Mouse (Mus musculus) left cerebral cortex, postnatal 10 days (tissue): ENCODE measurements around the gene Wrnip1. TPM values are rescaled to one million over a fixed set of nuclear protein-coding genes. Genes with fewer than 3 reads are reported as not detected.

Experiments
- DNase-seq, 2 experiments: peaks; one replicate each; pipeline ENCODE4 v3.0.0; 2021 to 2022; ENCODE audit warnings: low spot score in 2 of 2, mixed read lengths in 1 of 2; ENCODE audit errors: extremely low spot score in 1 of 2
- intact Hi-C: fragments of 180-260 bp; cut with DNase I; formaldehyde crosslinking; loops from one replicate; pipeline ENCODE4 v1.15.1; 2025
- total RNA-seq, 2 experiments: library from RNA; stranded (reverse); gene quantifications; 2 replicates each; pipeline ENCODE4 v1.2.3; 2021

Gene Wrnip1
- total RNA-seq, 2 experiments from 2014 or later = 55.7 to 57.6 TPM

GRCm38 (mm10) chr13:32802259-32803081 is 632 bp downstream of the Wrnip1 start, which contains the start of gene D930007J09Rik:
TSS of gene D930007J09Rik (minus strand) at chr13:32802849.
- DNase-seq = peak in 1 of 2 experiments; percentile 80
- intact Hi-C loops = no loop called here

DNA sequence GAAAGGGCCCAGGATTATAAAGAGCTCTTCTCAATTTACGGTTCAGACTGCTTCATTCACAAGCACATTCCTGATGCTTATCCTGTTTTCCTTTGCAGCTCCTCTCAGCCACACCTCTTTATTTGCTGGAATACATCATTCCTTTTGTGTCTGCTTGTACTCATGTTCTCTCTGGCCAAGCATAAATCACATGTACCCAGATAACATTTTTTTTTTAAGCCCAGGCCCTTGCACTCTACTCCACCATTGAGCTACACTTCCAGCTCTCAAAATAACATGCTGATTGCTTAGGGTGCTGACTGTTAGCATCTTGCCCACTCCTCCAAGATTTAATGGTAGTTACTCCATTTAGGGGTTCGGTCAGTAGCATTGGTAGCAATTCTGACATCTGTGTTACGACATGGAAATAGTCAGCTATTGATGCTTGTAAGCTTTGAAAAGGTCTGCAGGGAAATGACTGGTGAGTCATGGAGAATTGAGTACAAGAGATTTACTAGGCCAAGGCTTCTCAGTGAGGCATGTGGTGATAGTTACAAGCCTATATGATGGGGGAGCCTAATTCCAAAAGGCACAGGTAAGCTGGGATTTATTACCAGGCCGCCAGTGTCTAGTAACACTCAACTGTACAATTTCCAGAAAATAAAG is 2.0 kb downstream of the Wrnip1 start:
- intact Hi-C loops = no loop called here
- DNase-seq = no peak

GRCm38 (mm10) chr13:32806820-32807219 is 5.0 kb downstream of the Wrnip1 start:
- intact Hi-C loops = no loop called here

DNA sequence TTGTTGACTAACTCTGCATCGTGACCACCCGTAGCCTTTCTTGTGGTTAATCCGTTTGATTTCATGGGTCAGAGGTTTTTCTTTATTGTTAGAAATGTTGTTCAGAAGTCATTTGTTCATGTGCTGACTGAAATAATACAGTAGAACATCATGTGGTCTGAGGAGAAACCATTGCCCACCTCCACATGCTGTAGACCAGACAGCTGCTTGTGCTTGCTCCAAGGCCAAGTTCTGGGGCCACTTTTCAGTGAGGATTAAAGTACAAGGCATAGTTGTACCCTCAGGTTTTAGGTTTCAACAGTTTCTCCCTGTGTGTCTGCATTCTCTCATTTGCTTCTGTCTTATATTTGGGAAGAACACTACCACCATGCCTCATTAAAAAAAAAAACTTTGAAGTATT is 5.8 kb downstream of the Wrnip1 start:
- intact Hi-C loops = no loop called here
- no peak for DNase-seq

More at GRCm38 (mm10) chr13:32806820-32807219, 5.0 kb downstream of the Wrnip1 start:
- peak in 1 of 2 experiments; percentile 62 for DNase-seq

- DNase-seq = no peak
- intact Hi-C loops = no loop called here
Observed at GRCm38 (mm10) chr13:32819241-32819640, 17.4 kb downstream of the Wrnip1 start.

- intact Hi-C loops = no loop called here
- DNase-seq = no peak
Observed at GRCm38 (mm10) chr13:32819926-32820325, 18.1 kb downstream of the Wrnip1 start.

DNA sequence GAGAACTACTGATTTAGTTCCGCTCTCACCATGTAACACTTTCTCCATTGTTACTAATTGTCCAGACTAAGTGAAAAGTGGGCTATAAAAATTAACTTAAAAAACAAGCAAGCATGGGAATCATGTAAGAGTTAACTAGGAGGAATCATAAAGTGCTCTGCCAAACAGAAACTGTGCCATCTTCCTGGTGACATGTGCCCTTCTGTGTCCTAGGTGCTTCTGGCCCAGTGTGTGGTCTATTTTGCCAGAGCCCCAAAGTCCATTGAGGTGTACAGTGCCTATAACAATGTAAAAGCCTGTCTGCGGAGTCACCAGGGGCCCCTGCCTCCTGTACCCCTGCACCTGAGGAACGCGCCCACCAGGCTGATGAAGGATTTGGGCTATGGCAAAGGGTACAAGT is 19.8 kb downstream of the Wrnip1 start:
- intact Hi-C loops = no loop called here
- DNase-seq = no peak

- no peak for DNase-seq
- intact Hi-C loops = no loop called here
Observed at GRCm38 (mm10) chr13:32823126-32823525, 21.3 kb downstream of the Wrnip1 start.

- intact Hi-C loops = no loop called here
- DNase-seq = no peak
Observed at GRCm38 (mm10) chr13:32824377-32825330, 22.8 kb downstream of the Wrnip1 start.

GRCm38 (mm10) chr13:32825546-32825945 is 23.7 kb downstream of the Wrnip1 start:
- intact Hi-C loops = no loop called here
- no peak for DNase-seq

- DNase-seq = no peak
- intact Hi-C loops = no loop called here
Observed at GRCm38 (mm10) chr13:32827111-32827822, 25.4 kb downstream of the Wrnip1 start.

DNA sequence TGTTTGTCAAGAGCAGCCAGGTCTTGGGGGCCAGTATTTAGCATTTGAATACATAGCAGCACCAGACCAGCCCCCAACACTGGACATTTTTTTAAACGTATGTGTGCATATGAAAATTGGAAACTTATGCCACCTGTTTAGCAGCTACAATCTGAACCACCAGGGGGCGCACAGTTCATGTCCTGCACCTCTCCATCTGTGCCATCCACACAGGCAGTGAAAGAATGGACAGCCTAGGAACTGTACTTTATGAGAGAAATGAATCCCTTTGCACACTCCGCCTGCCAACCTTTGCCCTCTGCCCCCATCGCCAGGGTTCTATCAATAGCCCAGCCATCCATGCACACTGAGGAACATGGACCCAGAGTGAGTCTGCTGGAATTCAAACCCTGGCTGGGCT is 26.1 kb downstream of the Wrnip1 start:
- intact Hi-C loops = no loop called here

DNA sequence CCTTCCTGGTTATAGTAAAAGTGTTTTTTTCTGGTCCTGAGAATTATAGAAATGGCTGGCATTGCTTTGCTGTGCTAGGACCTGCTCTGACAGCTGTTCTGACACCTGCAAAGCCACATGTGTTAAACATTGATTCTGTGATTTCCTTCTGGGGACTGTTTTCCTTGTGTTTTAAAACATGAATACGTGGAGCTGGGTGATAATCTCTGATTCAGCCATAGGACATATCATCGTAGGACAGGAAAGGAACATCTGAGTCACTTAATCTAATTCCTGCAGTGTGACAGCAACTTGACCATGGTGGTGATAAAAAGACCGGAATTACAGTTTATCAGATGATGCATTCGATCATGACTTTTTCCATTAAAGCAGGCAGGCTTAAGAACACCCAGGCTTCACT is 27.0 kb downstream of the Wrnip1 start:
- no peak for DNase-seq
- intact Hi-C loops = no loop called here

More for the DNA sequence above, 26.1 kb downstream of the Wrnip1 start:
- DNase-seq = peak in 1 of 2 experiments; percentile 55

DNA sequence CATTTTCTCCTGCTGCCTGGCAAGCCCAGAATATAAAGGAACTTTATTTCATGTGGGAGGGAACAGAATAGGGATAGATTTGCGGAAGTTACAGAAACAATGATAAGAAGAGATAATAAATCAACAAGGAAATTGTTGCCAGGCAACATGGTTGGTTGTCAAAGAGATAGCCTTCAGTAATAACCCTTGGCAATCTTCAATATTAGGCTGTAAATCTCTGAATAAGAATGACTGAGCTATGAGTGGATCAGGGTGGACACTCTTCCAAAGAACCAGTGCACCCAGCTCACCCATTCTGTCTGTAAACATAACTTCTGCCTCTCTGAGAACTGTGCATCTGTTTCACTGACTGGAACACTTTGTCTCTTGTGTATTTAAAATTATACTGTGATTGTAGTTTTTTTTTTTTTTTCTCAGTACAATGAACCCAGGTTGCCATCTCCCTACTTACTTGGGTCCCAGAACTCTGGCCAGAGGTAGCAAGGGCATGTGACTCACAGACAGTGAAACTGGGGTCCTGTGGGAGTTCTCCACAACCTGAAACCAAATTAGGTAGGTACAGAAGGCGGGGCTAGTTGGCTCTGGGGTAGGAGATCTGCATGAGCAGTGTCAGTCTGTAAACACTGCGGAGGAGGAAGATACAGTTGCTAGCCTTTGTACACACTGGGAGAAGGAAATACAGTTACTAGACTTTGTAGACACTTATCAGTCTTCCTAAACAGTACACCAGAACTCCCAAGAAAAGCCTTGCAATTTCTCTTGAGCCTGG is 29.9 kb downstream of the Wrnip1 start:
- intact Hi-C loops = no loop called here
- no peak for DNase-seq

DNA sequence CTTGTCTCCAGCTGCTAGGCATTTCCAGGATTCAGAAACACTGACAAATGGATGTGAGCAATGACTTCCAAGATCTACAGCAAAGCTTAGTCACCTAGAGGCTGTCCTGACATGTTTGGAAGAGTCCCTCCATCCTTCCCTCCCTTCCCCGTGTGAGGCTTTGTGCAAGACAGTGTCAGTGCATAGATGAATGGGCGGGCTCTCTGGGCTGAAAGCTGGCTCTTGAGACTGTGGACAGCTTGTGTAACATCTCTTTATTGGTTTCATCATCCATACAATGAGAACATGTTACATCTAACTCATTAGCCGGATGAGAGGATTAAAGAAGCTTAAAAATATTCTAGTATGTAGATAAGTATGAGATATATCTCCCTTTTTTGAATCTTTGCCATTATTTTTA is 30.9 kb downstream of the Wrnip1 start:
- no peak for DNase-seq
- intact Hi-C loops = no loop called here

DNA sequence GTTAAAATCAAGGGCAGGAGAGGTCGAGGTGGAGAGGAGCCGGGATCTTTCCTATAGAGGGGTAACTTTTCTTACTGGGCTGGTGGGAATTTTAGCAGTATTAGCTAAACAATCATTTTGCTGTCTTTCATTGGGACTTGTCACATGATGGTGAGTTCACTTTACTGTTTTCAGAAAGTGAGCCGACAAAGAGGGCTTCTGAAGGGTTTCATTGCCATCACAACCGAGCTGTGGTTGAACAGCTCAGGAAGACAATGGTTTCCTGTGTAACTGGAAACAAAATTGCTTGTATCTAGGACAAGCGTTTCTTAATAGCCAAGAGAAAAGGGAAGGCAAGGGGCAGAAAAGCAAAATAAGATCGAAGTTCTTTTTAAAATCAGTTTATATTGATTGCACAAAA is 31.4 kb downstream of the Wrnip1 start:
- no peak for DNase-seq
- intact Hi-C loops = no loop called here

DNA sequence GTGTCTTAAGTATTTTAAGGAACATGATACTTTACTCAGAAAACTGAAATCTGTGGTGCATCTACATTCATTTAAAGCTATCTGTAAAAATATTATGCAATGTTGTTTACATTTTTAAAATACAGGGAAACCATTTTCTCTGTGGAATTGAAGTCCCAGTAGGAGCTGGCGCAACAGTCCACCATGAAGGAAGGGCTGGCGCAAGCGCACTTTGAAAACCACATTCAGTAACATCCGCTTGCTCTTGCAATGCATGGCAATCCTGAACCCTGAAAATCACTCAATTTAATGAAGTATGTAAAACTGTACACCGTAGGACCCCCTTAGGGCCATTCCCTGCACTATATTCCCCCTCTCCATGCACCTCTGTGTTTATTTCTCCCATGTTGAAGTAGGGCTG is 32.7 kb downstream of the Wrnip1 start:
- intact Hi-C loops = no loop called here
- DNase-seq = no peak

- DNase-seq = no peak
- intact Hi-C loops = no loop called here
Observed at GRCm38 (mm10) chr13:32839314-32839713, 37.5 kb downstream of the Wrnip1 start.
